Mouse (Mus musculus) T-helper 2 cell (primary cell): Measurements from ENCODE around the gene Cdh13.

Source experiments
- in situ Hi-C: fragments of 300-600 bp; cut with MboI, MseI; formaldehyde crosslinking; loops from one replicate; pipeline ENCODE4 v1.15.1; 2025; ENCODE audit warnings: high pct_unique_total_duplicates

The Cdh13 gene

GRCm38 (mm10) chr8:119039358-119039757 lies 755.8 kb downstream of the Cdh13 start:
- in situ Hi-C loops = no loop called here

- in situ Hi-C loops = no loop called here
Measured at GRCm38 (mm10) chr8:119057876-119058275, 774.3 kb downstream of the Cdh13 start.

GRCm38 (mm10) chr8:119061671-119062070 lies 778.1 kb downstream of the Cdh13 start:
- in situ Hi-C loops = no loop called here

- in situ Hi-C loops = no loop called here
Measured at GRCm38 (mm10) chr8:119064523-119064922, 781.0 kb downstream of the Cdh13 start.

GRCm38 (mm10) chr8:119072291-119072690 lies 788.8 kb downstream of the Cdh13 start:
- in situ Hi-C loops = no loop called here

GRCm38 (mm10) chr8:119085022-119085421 lies 801.5 kb downstream of the Cdh13 start:
- in situ Hi-C loops = no loop called here

GRCm38 (mm10) chr8:119098261-119098660 lies 814.7 kb downstream of the Cdh13 start:
- in situ Hi-C loops = no loop called here

GRCm38 (mm10) chr8:119102871-119103270 lies 819.3 kb downstream of the Cdh13 start:
- in situ Hi-C loops = no loop called here

GRCm38 (mm10) chr8:119109655-119110054 lies 826.1 kb downstream of the Cdh13 start:
- in situ Hi-C loops = no loop called here

GRCm38 (mm10) chr8:119112861-119113260 lies 829.3 kb downstream of the Cdh13 start:
- in situ Hi-C loops = no loop called here

- in situ Hi-C loops = no loop called here
Measured at GRCm38 (mm10) chr8:119121236-119121635, 837.7 kb downstream of the Cdh13 start.

- in situ Hi-C loops = no loop called here
Measured at GRCm38 (mm10) chr8:119127841-119128240, 844.3 kb downstream of the Cdh13 start.

GRCm38 (mm10) chr8:119128266-119128665 lies 844.7 kb downstream of the Cdh13 start:
- in situ Hi-C loops = no loop called here

- in situ Hi-C loops = no loop called here
Measured at GRCm38 (mm10) chr8:119156454-119156921, 873.0 kb downstream of the Cdh13 start.

GRCm38 (mm10) chr8:119158628-119159027 lies 875.1 kb downstream of the Cdh13 start:
- in situ Hi-C loops = no loop called here

- in situ Hi-C loops = no loop called here
Measured at GRCm38 (mm10) chr8:119159794-119160193, 876.3 kb downstream of the Cdh13 start.

GRCm38 (mm10) chr8:119164076-119164475 lies 880.5 kb downstream of the Cdh13 start:
- in situ Hi-C loops = no loop called here

GRCm38 (mm10) chr8:119177226-119177935 lies 893.8 kb downstream of the Cdh13 start:
- in situ Hi-C loops = loop anchor here (25.0 kb wide), 1 partner anchor 1865 kb away; no protein-coding TSS in a partner anchor

GRCm38 (mm10) chr8:119180626-119181025 lies 897.1 kb downstream of the Cdh13 start:
- in situ Hi-C loops = loop anchor here (25.0 kb wide), 1 partner anchor 1868 kb away; no protein-coding TSS in a partner anchor

- in situ Hi-C loops = loop anchor here (25.0 kb wide), 1 partner anchor 1883 kb away; no protein-coding TSS in a partner anchor
Measured at GRCm38 (mm10) chr8:119195695-119196094, 912.2 kb downstream of the Cdh13 start.

- in situ Hi-C loops = loop anchor here (25.0 kb wide), 1 partner anchor 1884 kb away; no protein-coding TSS in a partner anchor
Measured at GRCm38 (mm10) chr8:119196486-119197150, 913.1 kb downstream of the Cdh13 start.

GRCm38 (mm10) chr8:119208567-119208966 lies 925.0 kb downstream of the Cdh13 start:
- in situ Hi-C loops = no loop called here

- in situ Hi-C loops = no loop called here
Measured at GRCm38 (mm10) chr8:119224547-119224946, 941.0 kb downstream of the Cdh13 start.
